Mouse (Mus musculus): ENCODE data around the gene Chst3.
"Not testable (repeated sequence)": the region's sequence is repeated elsewhere in the genome, so short reads cannot be mapped to it uniquely, and the experiment has no call there.

Gene Chst3

GRCm38 (mm10) chr10:60230321-60231088 lies 11.4 kb upstream of the Chst3 start:
- DNase-seq (ENCODE audit: low spot score in 2 of 2), result peak; percentile 45 to 55

GRCm38 (mm10) chr10:60229113-60229512 lies 10.1 kb upstream of the Chst3 start:
- DNase-seq (ENCODE audit: low spot score in 2 of 2), result no peak

- DNase-seq (ENCODE audit: low spot score in 2 of 2), result no peak
Measured at GRCm38 (mm10) chr10:60227666-60228065, 8.6 kb upstream of the Chst3 start.

- DNase-seq (ENCODE audit: low spot score in 2 of 2), result no peak
Measured at GRCm38 (mm10) chr10:60224601-60225000, 5.5 kb upstream of the Chst3 start.

- not testable (repeated sequence) for DNase-seq (ENCODE audit: low spot score in 2 of 2)
Measured at GRCm38 (mm10) chr10:60221571-60222259, 2.7 kb upstream of the Chst3 start.

GRCm38 (mm10) chr10:60220607-60221006 lies 1.5 kb upstream of the Chst3 start:
- no peak for DNase-seq (ENCODE audit: low spot score in 2 of 2)

- no peak for DNase-seq (ENCODE audit: low spot score in 2 of 2)
Measured at GRCm38 (mm10) chr10:60220042-60220523, 1.0 kb upstream of the Chst3 start.

- no peak for DNase-seq (ENCODE audit: low spot score in 2 of 2)
Measured at GRCm38 (mm10) chr10:60218033-60218590, 948 bp downstream of the Chst3 start.

- no peak for DNase-seq (ENCODE audit: low spot score in 2 of 2)
Measured at GRCm38 (mm10) chr10:60216331-60217095, 2.5 kb downstream of the Chst3 start.

GRCm38 (mm10) chr10:60215077-60215960 lies 3.7 kb downstream of the Chst3 start:
- no peak for DNase-seq (ENCODE audit: low spot score in 2 of 2)

GRCm38 (mm10) chr10:60212589-60213379 lies 6.3 kb downstream of the Chst3 start:
- DNase-seq (ENCODE audit: low spot score in 2 of 2), result no peak

- DNase-seq (ENCODE audit: low spot score in 2 of 2), result no peak
Measured at GRCm38 (mm10) chr10:60211501-60212005, 7.5 kb downstream of the Chst3 start.

GRCm38 (mm10) chr10:60210468-60210867 lies 8.6 kb downstream of the Chst3 start:
- no peak for DNase-seq (ENCODE audit: low spot score in 2 of 2)

- DNase-seq (ENCODE audit: low spot score in 2 of 2), result no peak
Measured at GRCm38 (mm10) chr10:60209237-60209636, 9.8 kb downstream of the Chst3 start.

GRCm38 (mm10) chr10:60207166-60207705 lies 11.8 kb downstream of the Chst3 start:
- DNase-seq (ENCODE audit: low spot score in 2 of 2), result no peak

GRCm38 (mm10) chr10:60205601-60206241 lies 13.3 kb downstream of the Chst3 start:
- no peak for DNase-seq (ENCODE audit: low spot score in 2 of 2)

GRCm38 (mm10) chr10:60202785-60203184 lies 16.3 kb downstream of the Chst3 start:
- DNase-seq (ENCODE audit: low spot score in 2 of 2), result no peak

GRCm38 (mm10) chr10:60200996-60201395 lies 18.1 kb downstream of the Chst3 start:
- no peak for DNase-seq (ENCODE audit: low spot score in 2 of 2)

GRCm38 (mm10) chr10:60199378-60199777 lies 19.7 kb downstream of the Chst3 start:
- no peak for DNase-seq (ENCODE audit: low spot score in 2 of 2)

Data from urinary bladder, adult 18-20 months (tissue).